Mouse (Mus musculus) bone marrow, adult 2 months (tissue): ENCODE results near the gene Mgat4b.

Source experiments
- CTCF ChIP-seq: fragments of 200-500 bp; IDR thresholded peaks from 2 replicates; pipeline ENCODE4 v1.5.1; 2011; ENCODE audit warnings: low read length, control low read depth; ENCODE audit not compliant: control insufficient read depth, insufficient read depth
- POLR2A ChIP-seq: fragments of 200-500 bp; IDR thresholded peaks from 2 replicates; pipeline ENCODE4 v1.6.1; 2011; ENCODE audit warnings: low read depth, mild to moderate bottlenecking, control low read depth, low read length, borderline replicate concordance; ENCODE audit not compliant: control insufficient read depth

GRCm38 (mm10) chr11:50265931-50266330 is 55.2 kb downstream of the Mgat4b start:
- TF ChIP-seq CTCF = no peak
- no peak for TF ChIP-seq POLR2A
